Mouse (Mus musculus): ENCODE measurements at regions not wholly inside any gene's neighbourhood (a gene's known extent, or its start where the extent isn't known, plus 50 kb on each side); places are given as distances from the start of the nearest gene placed in this dataset.

DNA sequence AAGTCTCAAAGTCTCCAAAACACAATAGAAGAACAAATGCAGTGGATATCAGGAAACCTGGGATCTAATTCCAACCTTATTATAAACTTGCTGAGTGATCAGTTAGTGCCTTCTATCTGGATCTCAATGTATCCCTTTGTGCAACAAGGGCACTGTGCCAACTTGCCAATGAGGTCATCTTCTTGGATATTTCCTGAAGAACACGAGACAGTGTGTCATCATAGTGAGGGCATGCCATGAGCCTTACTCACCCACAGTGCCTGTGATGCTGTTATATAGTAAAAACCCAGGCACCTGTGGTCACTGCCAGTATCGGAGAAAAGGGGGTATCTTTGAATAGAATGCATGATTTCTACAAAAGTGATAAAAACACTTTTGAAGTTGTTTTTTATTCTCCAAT is 60.2 kb upstream of the Cd34 start:
- DNase-seq (ENCODE audit: low spot score) = peak; percentile 36

DNA sequence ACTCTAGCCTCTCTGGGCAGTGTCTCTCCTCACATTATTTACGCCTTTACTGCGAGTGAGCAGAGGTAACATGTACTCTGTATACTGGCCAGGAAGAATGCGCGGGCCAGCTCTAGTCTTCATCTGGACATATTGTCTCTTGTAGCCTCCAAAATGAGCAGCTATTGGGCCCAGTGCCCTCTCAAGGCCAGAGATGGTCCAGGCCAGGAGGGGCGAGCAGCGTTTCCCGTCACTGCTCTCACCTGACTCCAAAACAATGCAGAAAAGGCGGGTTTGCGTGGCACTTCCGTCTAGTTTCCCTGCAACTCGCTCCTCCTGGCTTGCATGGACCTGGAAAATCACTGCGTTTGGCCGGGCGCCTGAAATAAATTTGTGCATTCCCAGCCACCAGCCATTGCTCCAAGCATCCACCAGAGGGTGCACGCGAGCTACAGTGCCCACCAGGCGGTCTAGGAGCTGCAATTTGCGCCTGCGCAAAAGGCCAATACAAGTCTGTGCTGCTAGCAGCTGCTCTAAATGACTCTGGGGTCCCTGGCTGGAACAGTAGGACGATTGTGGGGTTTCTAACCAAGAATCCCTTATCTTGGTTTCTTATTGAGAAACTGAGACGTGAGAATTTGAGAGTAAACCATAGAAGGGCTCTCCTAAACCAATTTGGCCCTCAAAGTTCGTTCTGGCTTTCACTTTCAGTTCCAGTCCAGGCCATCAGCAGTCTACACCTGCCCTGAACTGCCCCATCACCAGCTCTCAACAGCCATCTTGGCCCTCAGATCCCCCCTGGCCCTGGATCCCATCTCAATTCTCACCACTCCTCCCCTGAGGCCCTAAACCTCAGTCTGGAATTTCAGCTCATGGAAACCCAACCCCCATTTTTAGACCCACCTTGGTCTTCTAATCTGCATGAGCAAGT is 59.0 kb upstream of the Cd34 start:
- DNase-seq (ENCODE audit: low spot score) = peak; percentile 96

DNA sequence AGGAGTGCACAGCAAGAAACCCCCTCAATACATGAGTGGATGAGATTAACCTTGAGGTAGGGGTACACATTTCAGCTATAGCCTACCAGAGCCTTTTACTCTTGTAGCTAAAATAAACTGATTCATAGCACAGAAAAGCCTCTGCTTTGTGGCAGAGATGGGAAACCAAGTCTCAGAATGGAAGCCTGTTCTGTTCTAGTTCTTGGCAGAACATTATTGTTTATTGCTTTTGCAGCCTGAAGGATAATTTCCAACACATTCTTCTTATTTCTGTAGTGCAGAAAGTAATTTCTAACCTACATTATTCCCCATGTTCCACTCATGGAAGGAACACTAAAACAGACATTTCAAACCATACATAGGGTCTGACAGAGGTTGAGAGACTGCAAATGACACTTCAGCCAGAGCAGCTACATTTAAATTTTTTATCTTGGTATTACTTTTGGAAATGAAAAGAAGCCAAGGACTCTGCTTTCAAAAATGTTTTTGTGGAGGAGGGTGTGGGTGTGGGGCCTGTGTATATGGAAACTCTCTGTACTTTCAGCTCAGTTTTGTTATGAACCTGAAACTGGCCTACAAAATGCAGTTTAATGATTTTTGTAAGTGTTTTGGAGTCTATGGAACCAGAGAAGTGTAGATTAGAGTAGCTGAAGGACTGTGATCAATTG is 56.9 kb upstream of the Cd34 start:
- peak; percentile 20 for DNase-seq (ENCODE audit: low spot score)

DNA sequence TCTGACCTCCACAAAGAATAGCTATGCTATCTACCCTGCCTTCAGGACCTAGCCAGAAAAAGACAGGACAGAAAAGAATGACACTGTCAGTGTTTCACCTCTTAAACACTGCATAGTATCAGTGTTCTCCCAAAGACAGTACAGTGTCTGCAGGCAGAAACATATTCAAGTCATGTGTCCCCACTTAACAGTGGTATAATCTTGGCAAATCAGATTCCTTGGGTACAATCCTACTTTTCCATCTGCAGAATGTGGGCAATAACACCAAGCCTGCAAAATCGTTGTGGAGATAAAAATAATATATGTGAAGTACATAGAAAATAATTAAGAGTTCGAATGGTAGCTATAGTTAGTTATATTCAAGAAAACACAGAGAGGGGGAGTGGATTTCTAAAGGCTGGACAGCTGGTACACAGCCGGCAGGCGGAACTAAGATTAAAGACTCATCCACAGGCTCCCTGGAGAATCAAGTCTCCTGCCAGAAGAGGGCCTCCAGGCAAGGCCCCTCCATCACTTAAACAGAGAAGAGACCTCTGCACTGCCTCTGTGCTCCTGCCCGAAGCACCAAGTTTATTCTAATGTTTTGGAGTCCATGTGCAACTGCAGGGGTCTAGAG is 53.4 kb upstream of the Cd34 start:
- peak; percentile 57 for DNase-seq (ENCODE audit: low spot score)

DNA sequence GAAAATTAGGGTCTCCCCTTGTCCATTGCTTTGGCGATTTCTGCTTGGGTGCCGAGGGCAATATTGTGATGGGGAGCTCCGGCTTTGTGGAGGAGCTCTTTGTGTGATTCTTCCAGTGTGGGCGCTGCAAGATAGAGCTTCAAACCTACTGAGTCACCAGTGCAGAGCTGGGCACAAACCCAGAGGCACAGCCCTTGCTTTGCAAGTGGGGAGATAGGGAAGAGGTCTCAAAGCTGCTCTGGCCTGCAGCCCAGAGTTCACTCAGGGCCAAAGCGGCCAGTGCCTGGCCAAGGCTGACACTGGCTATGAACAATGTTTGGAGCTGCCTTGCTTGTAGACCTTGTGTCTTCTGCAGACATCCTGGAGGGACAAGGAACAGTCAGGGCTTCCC is 52.9 kb upstream of the Cd34 start:
- DNase-seq (ENCODE audit: low spot score) = peak; percentile 78

All from layer of hippocampus, adult 11-12 months (tissue).